Mouse (Mus musculus) erythroblast, embryonic 14.5 days (primary cell): ENCODE measurements around the gene Fam168b. TPM values are rescaled to one million over a fixed set of nuclear protein-coding genes. Genes with fewer than 3 reads are reported as not detected.

ENCODE experiments used
- H3K27me3 ChIP-seq: 2 replicates; pipeline ENCODE4 v1.6.1; 2012; ENCODE audit warnings: inconsistent platforms; ENCODE audit not compliant: control insufficient read depth
- H3K36me3 ChIP-seq: 2 replicates; pipeline ENCODE4 v1.6.1; 2012; ENCODE audit warnings: mild to moderate bottlenecking, inconsistent platforms; ENCODE audit not compliant: control insufficient read depth
- H3K4me1 ChIP-seq: 2 replicates; pipeline ENCODE4 v1.6.1; 2012; ENCODE audit warnings: inconsistent platforms; ENCODE audit not compliant: control insufficient read depth
- H3K4me3 ChIP-seq: replicated peaks from 2 replicates; pipeline ENCODE3; 2012; ENCODE audit warnings: moderate library complexity, mild to moderate bottlenecking, inconsistent platforms
- H3K9me3 ChIP-seq: 2 replicates; pipeline ENCODE4 v1.6.1; 2012; ENCODE audit warnings: low read length, inconsistent platforms, mixed read lengths; ENCODE audit not compliant: control insufficient read depth
- GATA1 ChIP-seq: IDR thresholded peaks from 2 replicates; pipeline ENCODE4 v1.6.1; 2012; ENCODE audit warnings: low read length, inconsistent platforms, mixed read lengths
- TAL1 ChIP-seq: IDR thresholded peaks from 3 replicates; pipeline ENCODE4 v1.6.1; 2012; ENCODE audit warnings: low read length, inconsistent platforms, mixed read lengths
- polyA plus RNA-seq: library from polyadenylated mRNA; stranded (reverse); fragments of >175 nt; gene quantifications from 2 replicates; pipeline ENCODE4 v1.2.3, GENCODE M21; 2012

Gene Fam168b
- polyA plus RNA-seq, 1 experiment: 5.2 TPM

DNA sequence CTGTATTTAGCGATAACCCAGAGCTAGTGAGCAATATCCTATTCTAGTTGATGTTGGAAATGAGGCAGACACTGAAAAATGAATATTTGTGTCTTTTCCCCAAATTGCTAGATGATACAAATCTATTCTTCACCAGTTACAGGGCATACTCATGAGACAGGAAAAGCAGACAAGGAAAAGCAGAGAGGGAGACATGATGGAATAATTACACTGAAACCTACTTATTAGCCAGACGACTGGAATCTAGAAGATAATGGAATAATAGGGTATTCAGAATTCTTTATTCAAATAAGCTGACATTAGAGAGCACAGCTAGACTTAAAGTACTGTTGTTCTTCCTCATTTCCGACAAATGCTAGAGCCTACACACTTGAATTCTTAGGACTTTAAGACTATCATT is 67.0 kb downstream of the Fam168b start:
- no peak overlapping the region for H3K4me3 ChIP-seq
- H3K27me3 ChIP-seq: no peaks in the 10 kb centered on the region
- no peaks in the 10 kb centered on the region for H3K4me1 ChIP-seq
- peaks cover 2% of the 10 kb centered on the region; the same call in 1 of the 2 replicates for H3K9me3 ChIP-seq
- TF ChIP-seq TAL1: no peak
- no peak for TF ChIP-seq GATA1
- H3K36me3 ChIP-seq: no peaks in the 10 kb centered on the region

DNA sequence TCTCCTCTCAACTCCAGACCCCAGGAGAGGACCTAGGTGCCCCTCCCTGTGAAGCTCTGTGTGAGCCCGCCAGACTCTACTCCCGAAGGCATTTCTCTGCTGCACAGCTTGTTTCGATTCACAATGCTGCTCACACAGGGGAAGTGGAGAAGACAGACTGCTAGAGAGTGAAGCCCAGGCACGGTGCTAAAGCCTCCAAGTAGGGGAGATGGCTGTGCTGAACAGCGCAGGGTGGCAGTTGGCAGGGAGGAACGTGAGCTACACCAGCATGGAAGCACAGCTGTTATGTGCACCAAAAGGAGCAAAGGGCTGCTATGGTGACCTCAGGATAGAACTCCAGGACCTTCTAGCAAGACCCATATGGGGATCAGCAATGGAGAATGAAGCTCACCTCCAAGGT is 74.0 kb downstream of the Fam168b start:
- no peak for TF ChIP-seq TAL1
- no peak for TF ChIP-seq GATA1
- no peaks in the 10 kb centered on the region for H3K4me1 ChIP-seq
- no peaks in the 10 kb centered on the region for H3K27me3 ChIP-seq
- no peaks in the 10 kb centered on the region for H3K9me3 ChIP-seq
- H3K36me3 ChIP-seq: no peaks in the 10 kb centered on the region
- no peak overlapping the region for H3K4me3 ChIP-seq

DNA sequence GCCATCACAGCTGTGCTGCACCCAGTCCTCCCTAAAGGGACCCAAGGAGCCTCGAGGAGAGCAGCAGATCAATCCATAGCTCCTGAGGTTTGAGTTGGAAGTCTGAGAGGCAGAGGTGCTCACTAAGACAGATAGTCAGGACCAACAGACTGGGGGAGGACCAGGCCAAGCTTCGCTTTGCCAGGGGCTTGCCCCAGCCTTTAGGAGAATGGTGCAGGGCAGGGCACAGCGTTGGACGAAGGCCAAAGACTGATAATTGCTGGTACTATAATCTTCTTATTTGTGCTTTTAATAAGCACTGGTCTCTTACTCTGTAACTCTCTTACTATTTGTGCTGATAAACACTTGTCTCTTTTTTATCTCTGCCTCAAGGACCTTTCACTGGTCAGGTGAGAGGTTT is 75.0 kb downstream of the Fam168b start:
- TF ChIP-seq GATA1: no peak
- TF ChIP-seq TAL1: no peak
- H3K4me3 ChIP-seq: no peak overlapping the region

DNA sequence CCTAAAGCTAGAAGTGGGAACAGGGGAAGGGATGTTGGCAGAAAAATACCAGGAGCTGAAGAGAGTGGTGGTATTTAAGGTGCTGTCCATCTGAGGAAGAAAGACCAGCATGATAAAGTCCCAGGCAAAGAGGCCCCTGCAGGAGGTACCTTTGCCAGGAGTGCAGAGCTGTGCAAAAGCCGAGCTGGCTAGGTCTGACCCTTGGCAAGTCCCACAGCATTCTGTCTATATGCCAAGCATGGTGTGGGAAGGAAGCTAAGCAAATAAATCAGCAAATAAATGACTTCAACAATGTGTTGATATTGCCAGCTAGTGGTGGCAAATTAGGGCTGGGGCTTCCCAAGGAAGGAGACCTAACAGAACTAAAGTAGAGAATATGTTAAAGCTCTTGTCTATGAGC is 76.0 kb downstream of the Fam168b start:
- H3K4me1 ChIP-seq: no peaks in the 10 kb centered on the region
- no peaks in the 10 kb centered on the region for H3K9me3 ChIP-seq
- no peaks in the 10 kb centered on the region for H3K27me3 ChIP-seq
- no peak overlapping the region for H3K4me3 ChIP-seq
- no peaks in the 10 kb centered on the region for H3K36me3 ChIP-seq
- TF ChIP-seq TAL1 (no peak), GATA1 (no peak)

More for the DNA sequence above, 75.0 kb downstream of the Fam168b start:
- Histone ChIP-seq H3K9me3 (no peaks in the 10 kb centered on the region), H3K36me3 (no peaks in the 10 kb centered on the region), H3K4me1 (no peaks in the 10 kb centered on the region), H3K27me3 (no peaks in the 10 kb centered on the region)

Other genes starting within 250 kb of the Fam168b start
- gene Plekhb2, start 6.9 kb upstream of the Fam168b start, polyA plus RNA-seq: 0.05 and 0.08 TPM in 2 replicates